Mouse (Mus musculus): ENCODE results near the gene 6030468B19Rik. TPM values are rescaled to one million over a fixed set of nuclear protein-coding genes. Genes with fewer than 3 reads are reported as not detected.

6030468B19Rik gene
- total RNA-seq, 2 experiments from 2014 or later: not detected

GRCm38 (mm10) chr11:117845651-117846050 lies 48.2 kb downstream of the 6030468B19Rik start:
- intact Hi-C loops (cut with DNase I): no loop called here
- no peak for DNase-seq (ENCODE audit: low spot score)

- intact Hi-C loops (cut with DNase I): no loop called here
- DNase-seq (ENCODE audit: low spot score): no peak
Observed at GRCm38 (mm10) chr11:117846640-117847039, 49.2 kb downstream of the 6030468B19Rik start.

GRCm38 (mm10) chr11:117847593-117848215 lies 50.2 kb downstream of the 6030468B19Rik start:
- intact Hi-C loops (cut with DNase I): no loop called here

GRCm38 (mm10) chr11:117848271-117848984 lies 51.0 kb downstream of the 6030468B19Rik start:
- no peak for DNase-seq (ENCODE audit: low spot score)
- intact Hi-C loops (cut with DNase I): no loop called here

More at GRCm38 (mm10) chr11:117847593-117848215, 50.2 kb downstream of the 6030468B19Rik start:
- DNase-seq (ENCODE audit: low spot score): no peak

- intact Hi-C loops (cut with DNase I): no loop called here
- DNase-seq (ENCODE audit: low spot score): peak; percentile 91
Observed at GRCm38 (mm10) chr11:117848985-117849671, 51.7 kb downstream of the 6030468B19Rik start, which contains the start of gene Birc5. TSS of gene Birc5 (plus strand) at chr11:117849251.

- DNase-seq (ENCODE audit: low spot score): no peak
- intact Hi-C loops (cut with DNase I): no loop called here
Observed at GRCm38 (mm10) chr11:117852875-117853274, 55.4 kb downstream of the 6030468B19Rik start.

- intact Hi-C loops (cut with DNase I): no loop called here
- DNase-seq (ENCODE audit: low spot score): no peak
Observed at GRCm38 (mm10) chr11:117854241-117854640, 56.8 kb downstream of the 6030468B19Rik start.

GRCm38 (mm10) chr11:117855360-117855759 lies 57.9 kb downstream of the 6030468B19Rik start:
- intact Hi-C loops (cut with DNase I): no loop called here
- DNase-seq (ENCODE audit: low spot score): no peak

- intact Hi-C loops (cut with DNase I): no loop called here
Observed at GRCm38 (mm10) chr11:117855975-117856374, 58.5 kb downstream of the 6030468B19Rik start.

More at GRCm38 (mm10) chr11:117855975-117856374, 58.5 kb downstream of the 6030468B19Rik start:
- DNase-seq (ENCODE audit: low spot score): no peak

Other genes with a start within 250 kb of the 6030468B19Rik start
- gene Tnrc6c, start 143.4 kb upstream of the 6030468B19Rik start, total RNA-seq (2021): 10 to 100 TPM; 25.7 to 33.4 TPM
- gene Tmc8, start 15.6 kb upstream of the 6030468B19Rik start, total RNA-seq (2021): 1 to 10 TPM; 2.9 to 3.4 TPM
- gene Tmc6, start 15.5 kb upstream of the 6030468B19Rik start, total RNA-seq (2021): 10 to 100 TPM; 14.4 to 18.8 TPM
- 1 to 10 TPM in 1 of 2 experiments, under 1 TPM in 1; 0.36 to 1.2 TPM for gene Gm20708, start 12.0 kb downstream of the 6030468B19Rik start, total RNA-seq (2021)
- gene Syngr2, start 12.0 kb downstream of the 6030468B19Rik start, total RNA-seq (2021): 100 to 1,000 TPM; 109 to 113 TPM
- gene Afmid, start 28.3 kb downstream of the 6030468B19Rik start, total RNA-seq (2021): 1 to 10 TPM; 4.3 to 5.6 TPM
- 1 to 10 TPM; 2.3 to 3.2 TPM for gene Tk1, start 28.4 kb downstream of the 6030468B19Rik start, total RNA-seq (2021)
- 1 to 10 TPM in 1 of 2 experiments, under 1 TPM in 1; 0.73 to 1.3 TPM for gene Birc5, start 51.6 kb downstream of the 6030468B19Rik start, total RNA-seq (2021)
- not detected for gene Tmem235, start 63.1 kb downstream of the 6030468B19Rik start, total RNA-seq (2021)
- 1 to 10 TPM; 6.7 to 7.3 TPM for gene Tha1, start 75.8 kb downstream of the 6030468B19Rik start, total RNA-seq (2021)
- gene Socs3, start 172.4 kb downstream of the 6030468B19Rik start, total RNA-seq (2021): 1 to 10 TPM; 5.2 to 6.3 TPM
- 10 to 100 TPM; 18.1 to 18.2 TPM for gene Pgs1, start 188.6 kb downstream of the 6030468B19Rik start, total RNA-seq (2021)